Mouse (Mus musculus) liver, postnatal 0 days (tissue): ENCODE data around the gene Foxa1.

Experiments used
- CTCF ChIP-seq: sonication (generic); IDR thresholded peaks from 2 replicates; pipeline ENCODE4 v1.5.1; 2016; ENCODE audit warnings: antibody characterized with exemption, low read depth
- EP300 ChIP-seq: IDR thresholded peaks from 2 replicates; pipeline ENCODE4 v1.6.1; 2016; ENCODE audit warnings: antibody characterized with exemption, low read depth, mild to moderate bottlenecking

DNA sequence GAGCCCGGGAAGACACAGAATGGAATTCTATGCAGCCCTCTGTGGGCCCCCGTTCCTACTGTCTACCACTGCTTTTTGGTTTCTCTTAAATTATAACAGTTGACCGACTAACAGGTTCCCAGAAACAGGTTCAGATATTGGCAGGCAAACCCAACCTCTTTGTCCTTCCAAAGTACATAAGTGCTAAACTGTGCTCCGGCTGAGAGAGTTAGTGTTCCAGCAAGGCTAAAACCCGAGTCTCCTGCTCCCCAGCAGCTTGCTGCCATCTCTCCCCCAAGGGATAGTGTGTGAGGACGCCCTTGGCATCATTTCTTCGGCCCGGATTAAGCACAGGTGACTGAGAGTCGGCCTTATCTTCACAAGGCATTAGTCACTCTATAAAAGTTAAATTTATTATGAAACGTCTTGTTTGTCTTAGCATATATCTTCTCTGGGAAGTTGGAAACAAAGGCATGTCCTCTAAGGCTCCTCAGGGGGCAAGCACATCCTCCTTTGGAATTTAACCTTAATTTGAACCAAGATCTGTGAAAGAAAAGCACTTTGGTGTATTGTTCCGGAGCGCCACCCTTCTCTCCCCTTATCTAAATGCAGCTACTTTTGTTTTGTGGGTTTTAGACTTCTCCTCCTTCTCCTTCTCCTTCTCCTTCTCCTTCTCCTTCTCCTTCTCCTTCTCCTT lies 30.9 kb downstream of the Foxa1 start:
- TF ChIP-seq CTCF = no peak
- no peak for TF ChIP-seq EP300
